Mouse (Mus musculus) CH12.LX (cell line): Measurements from ENCODE around the gene Pafah1b3.

Experiments used
- BHLHE40 ChIP-seq: IDR thresholded peaks from 2 replicates; pipeline ENCODE4 v1.6.1; 2011; ENCODE audit warnings: mild to moderate bottlenecking, low read depth, low read length, improper control_type of control experiment
- CTCF ChIP-seq, 2 experiments: IDR thresholded peaks in 1 of 2; conservative IDR thresholded peaks in 1 of 2; 2 replicates each; pipeline ENCODE4 v1.5.1; 2011 to 2012; ENCODE audit warnings: low read depth in 2 of 2, low read length in 2 of 2, improper control_type of control experiment in 1 of 2, inconsistent platforms in 1 of 2, mild to moderate bottlenecking in 1 of 2, moderate library complexity in 1 of 2
- MXI1 ChIP-seq: IDR thresholded peaks from 2 replicates; pipeline ENCODE4 v1.6.1; 2011; ENCODE audit warnings: mild to moderate bottlenecking, low read depth, low read length, improper control_type of control experiment
- POLR2A ChIP-seq: IDR thresholded peaks from 2 replicates; pipeline ENCODE4 v1.6.1; 2011; ENCODE audit warnings: low read depth, mild to moderate bottlenecking, improper control_type of control experiment, low read length
- SIN3A ChIP-seq: IDR thresholded peaks from 2 replicates; pipeline ENCODE4 v1.6.1; 2012; ENCODE audit warnings: low read length, improper control_type of control experiment, inconsistent platforms
- USF1 ChIP-seq: IDR thresholded peaks from 2 replicates; pipeline ENCODE4 v1.6.1; 2014; ENCODE audit warnings: low read depth, mild to moderate bottlenecking, inconsistent platforms, low read length, improper control_type of control experiment

DNA sequence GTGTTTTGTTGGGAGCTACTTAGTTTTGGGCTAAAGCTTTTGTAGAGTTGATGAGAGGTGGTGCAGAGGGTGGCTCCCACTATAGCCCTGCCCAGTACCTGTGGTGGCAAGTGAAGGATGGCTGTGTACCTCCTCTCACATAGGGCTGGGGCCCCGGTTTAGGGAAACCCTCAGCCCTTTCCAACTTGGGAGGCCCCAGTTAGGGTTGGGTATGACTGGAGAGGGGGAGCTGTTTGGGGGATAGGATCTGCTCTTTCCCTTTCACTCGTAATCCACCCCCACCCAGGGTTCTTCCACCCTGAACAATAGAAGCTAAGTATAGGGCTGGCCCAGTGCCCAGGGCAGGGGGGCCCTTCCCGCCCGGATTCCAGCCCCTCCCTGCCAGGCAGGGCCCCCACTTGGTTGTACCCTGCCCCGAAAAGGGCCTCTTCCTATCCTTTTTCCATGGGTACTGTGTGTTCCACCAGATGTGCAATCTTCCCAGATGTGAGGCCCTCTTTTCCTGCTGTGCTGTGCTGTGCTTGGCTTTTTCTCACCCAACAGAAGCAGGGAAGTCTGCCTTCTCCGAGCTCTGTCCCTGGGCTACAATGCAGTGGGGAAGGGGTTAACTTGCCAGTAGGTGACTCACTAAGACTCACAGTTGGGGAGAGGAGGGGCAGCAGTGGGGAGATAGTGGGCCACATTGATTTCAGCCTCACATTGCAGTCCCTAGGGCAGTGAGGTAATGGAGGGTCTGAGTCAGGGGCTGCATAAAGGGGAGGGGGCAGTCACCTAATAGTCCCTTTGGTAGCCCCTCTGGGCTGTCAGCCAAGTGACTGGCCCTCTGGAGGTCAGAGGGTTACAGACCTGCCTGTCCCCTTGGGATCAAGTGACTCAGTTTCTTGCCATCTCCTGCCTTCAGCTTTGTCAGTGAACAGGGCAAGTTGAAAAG lies 17.7 kb downstream of the Pafah1b3 start:
- no peak for TF ChIP-seq BHLHE40
- TF ChIP-seq USF1: no peak
- TF ChIP-seq SIN3A: no peak
- TF ChIP-seq CTCF (conservative IDR thresholded peaks at IDR 0.05 in 1 of 2, IDR thresholded peaks at IDR 0.05 in 1 of 2; ENCODE audit: low read depth in 2 of 2, low read length in 2 of 2): no peak
- TF ChIP-seq MXI1: no peak; the same call in 1 of the 2 replicates
- no peak for TF ChIP-seq POLR2A
